Mouse (Mus musculus): ENCODE measurements around the gene Lig3. TPM values are rescaled to one million over a fixed set of nuclear protein-coding genes. Genes with fewer than 3 reads are reported as not detected.

Lig3 gene
- total and polyA plus RNA-seq, 3 experiments, result 45.2 to 101 (median 45.7) TPM

DNA sequence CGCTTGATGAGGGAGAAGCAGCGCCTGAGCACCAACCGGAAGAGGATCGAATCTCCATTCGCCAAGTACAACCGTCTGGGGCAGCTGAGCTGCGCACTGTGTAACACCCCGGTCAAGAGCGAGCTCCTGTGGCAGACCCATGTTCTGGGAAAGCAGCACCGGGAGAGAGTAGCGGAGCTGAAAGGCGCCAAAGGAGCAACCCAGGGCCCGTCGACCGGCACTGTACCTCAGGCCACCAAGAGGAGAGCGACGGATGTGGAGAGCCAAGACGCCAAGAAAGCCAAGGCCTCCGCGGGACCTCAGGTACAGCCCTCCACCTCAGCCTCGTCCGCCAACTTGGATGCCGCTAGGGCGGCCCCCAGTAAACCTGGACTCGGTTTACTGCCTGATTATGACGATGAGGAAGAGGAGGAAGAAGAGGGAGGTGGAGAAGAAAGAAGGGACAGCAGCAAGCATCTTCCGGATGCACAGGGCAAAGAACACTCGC is 16.4 kb upstream of the Lig3 start:
- Histone ChIP-seq H3K79me2 (replicated peaks; ENCODE audit: control insufficient read depth, extremely low read depth, insufficient read depth, poor library complexity, severe bottlenecking) (peaks cover 29% of the 10 kb centered on the region), H3K9me3 (replicated peaks; ENCODE audit: low read length) (peaks cover 6% of the 10 kb centered on the region), H3K4me1 (ENCODE audit: control insufficient read depth in 1 of 2, insufficient read depth in 2 of 2) (peaks cover 0 to 28% of the 10 kb centered on the region in 2 experiments; a peak in 2 of 4 replicates), H3K9ac (ENCODE audit: insufficient read depth, low read depth) (peak overlapping the region; percentile 89), H3K4me2 (ENCODE audit: insufficient read depth, low read depth, poor library complexity, severe bottlenecking) (peak overlapping the region; percentile 99; the same call in 1 of the 2 replicates), H3K27me3 (replicated peaks) (no peaks in the 10 kb centered on the region), H3K36me3 (replicated peaks in 1 of 2; ENCODE audit: control insufficient read depth in 1 of 2, insufficient read depth in 1 of 2, low read length in 1 of 2) (peaks cover 4 to 26% of the 10 kb centered on the region in 2 experiments), H3K4me3 (replicated peaks in 1 of 3; ENCODE audit: low read depth in 2 of 3, low read length in 2 of 3, poor library complexity in 1 of 3) (peak overlapping the region; percentile 89 to 96 (median 91)), H3K27ac (ENCODE audit: insufficient read depth, low read depth) (peak overlapping the region; percentile 59)
- no peak for DNase-seq (ENCODE audit: extremely low read depth)
- dilution Hi-C loops (cut with MboI; ENCODE audit: extremely low pct_ligation_motif_present, extremely low pct_unique_long_range_greater_than_20kb, low sequenced_read_pairs), result no loop called here
- in situ Hi-C loops (cut with MboI; ENCODE audit: low pct_ligation_motif_present, low pct_unique_long_range_greater_than_20kb, low sequenced_read_pairs), result loop anchor here (25.0 kb wide), 1 partner anchor 423 kb away; the partner anchor contains the start of genes Slfn3 and Slfn4
- TF ChIP-seq GABPA (IDR thresholded peaks at IDR 0.05; ENCODE audit: insufficient replicate concordance, low read depth, low read length) (no peak), E2F4 (IDR thresholded peaks at IDR 0.05; ENCODE audit: insufficient replicate concordance, low read depth, low read length) (no peak), ZMIZ1 (IDR thresholded peaks at IDR 0.05; ENCODE audit: low read depth, low read length) (no peak), USF2 (conservative IDR thresholded peaks at IDR 0.05; ENCODE audit: low read depth, low read length) (no peak), UBTF (IDR thresholded peaks at IDR 0.05; ENCODE audit: low read depth, low read length) (no peak), EP300 (IDR thresholded peaks at IDR 0.05; ENCODE audit: low read length) (no peak), CHD2 (IDR thresholded peaks at IDR 0.05; ENCODE audit: low read length) (no peak), NRF1 (IDR thresholded peaks at IDR 0.05; ENCODE audit: low read depth, low read length) (no peak), NELFE (IDR thresholded peaks at IDR 0.05; ENCODE audit: low read depth, low read length) (no peak), JUN (IDR thresholded peaks at IDR 0.05; ENCODE audit: insufficient read depth, low read depth, low read length) (no peak), MYC (IDR thresholded peaks at IDR 0.05; ENCODE audit: low read depth, low read length) (no peak)

DNA sequence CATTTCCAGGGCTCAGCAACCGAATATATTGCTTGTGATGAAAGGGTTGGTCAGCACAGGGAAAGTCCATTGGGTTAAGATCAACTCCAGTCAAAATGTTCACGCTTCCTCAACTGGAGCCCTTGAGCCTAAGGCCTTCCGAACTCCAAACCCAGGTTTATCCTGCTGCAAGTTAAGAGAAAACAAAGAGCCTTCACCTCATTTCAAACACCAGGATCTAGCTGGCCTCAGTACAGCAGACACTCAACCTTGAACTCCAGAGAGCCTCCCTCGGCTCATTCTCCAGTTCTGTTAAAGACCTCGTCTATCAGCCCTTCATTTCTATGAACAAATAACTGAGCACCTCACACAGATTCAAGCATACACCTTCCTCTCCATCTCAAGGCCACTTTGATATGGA is 774 bp upstream of the Lig3 start:
- H3K9ac ChIP-seq (ENCODE audit: insufficient read depth, low read depth), result peak overlapping the region; percentile 94
- dilution Hi-C loops (cut with MboI; ENCODE audit: extremely low pct_ligation_motif_present, extremely low pct_unique_long_range_greater_than_20kb, low sequenced_read_pairs) (no loop called here), in situ Hi-C loops (cut with MboI; ENCODE audit: low pct_ligation_motif_present, low pct_unique_long_range_greater_than_20kb, low sequenced_read_pairs) (no loop called here)
- no peak overlapping the region for H3K27ac ChIP-seq (ENCODE audit: insufficient read depth, low read depth)
- H3K4me3 ChIP-seq (replicated peaks in 1 of 3; ENCODE audit: low read depth in 2 of 3, low read length in 2 of 3, poor library complexity in 1 of 3), result peak overlapping the region; percentile 76 to 98 (median 80)
- H3K9me3 ChIP-seq (replicated peaks; ENCODE audit: low read length), result peaks cover 12% of the 10 kb centered on the region
- peak; percentile 13 for DNase-seq (ENCODE audit: extremely low read depth)
- H3K27me3 ChIP-seq (replicated peaks), result no peaks in the 10 kb centered on the region
- H3K4me2 ChIP-seq (ENCODE audit: insufficient read depth, low read depth, poor library complexity, severe bottlenecking), result peak overlapping the region; percentile 92
- H3K36me3 ChIP-seq (replicated peaks in 1 of 2; ENCODE audit: control insufficient read depth in 1 of 2, insufficient read depth in 1 of 2, low read length in 1 of 2), result peaks cover 21 to 51% of the 10 kb centered on the region in 2 experiments
- H3K79me2 ChIP-seq (replicated peaks; ENCODE audit: control insufficient read depth, extremely low read depth, insufficient read depth, poor library complexity, severe bottlenecking), result peaks cover 30% of the 10 kb centered on the region
- peaks cover 0 to 42% of the 10 kb centered on the region in 2 experiments; a peak in 3 of 4 replicates for H3K4me1 ChIP-seq (ENCODE audit: control insufficient read depth in 1 of 2, insufficient read depth in 2 of 2)
- TF ChIP-seq POLR2AphosphoS2 (IDR thresholded peaks at IDR 0.05; ENCODE audit: low read depth, low read length) (no peak), NRF1 (IDR thresholded peaks at IDR 0.05; ENCODE audit: low read depth, low read length) (no peak), JUN (IDR thresholded peaks at IDR 0.05; ENCODE audit: insufficient read depth, low read depth, low read length) (no peak), TBP (conservative IDR thresholded peaks at IDR 0.05; ENCODE audit: low read depth, low read length) (0 out of 2 replicates have a peak, but pooled peaks have one; percentile 29), GABPA (IDR thresholded peaks at IDR 0.05; ENCODE audit: insufficient replicate concordance, low read depth, low read length) (no peak), BHLHE40 (IDR thresholded peaks at IDR 0.05; ENCODE audit: low read depth, low read length) (no peak), PAX5 (IDR thresholded peaks at IDR 0.05; ENCODE audit: low read length) (no peak), MAX (IDR thresholded peaks at IDR 0.05; ENCODE audit: low read length) (0 out of 2 replicates have a peak, but pooled peaks have one; percentile 40)

All from CH12.LX (cell line).